Mouse (Mus musculus): ENCODE results near the gene Dhx34.

Gene Dhx34

DNA sequence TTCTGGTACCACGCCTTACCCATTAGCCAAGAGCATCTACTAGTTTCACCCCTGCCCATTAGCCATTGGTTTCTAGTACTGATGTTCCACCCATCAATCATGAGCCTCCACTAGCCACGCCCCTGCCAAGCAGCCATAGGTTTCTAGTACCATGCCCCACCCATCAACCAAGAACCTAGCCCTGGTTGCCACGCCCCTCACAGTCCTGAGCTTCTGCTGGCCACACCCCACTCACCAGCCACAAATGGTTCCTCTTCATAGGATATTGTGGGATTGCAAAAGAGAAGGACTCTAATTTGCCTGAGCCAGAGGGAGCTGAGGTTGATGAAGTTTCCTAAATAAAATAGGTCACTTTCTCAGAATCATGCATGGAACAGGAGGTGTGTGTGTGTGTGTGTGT lies 61.1 kb downstream of the Dhx34 start:
- DNase-seq = no peak

- no peak for DNase-seq
These were observed 63.1 kb downstream of the Dhx34 start for GRCm38 (mm10) chr7:16158735-16159134.

DNA sequence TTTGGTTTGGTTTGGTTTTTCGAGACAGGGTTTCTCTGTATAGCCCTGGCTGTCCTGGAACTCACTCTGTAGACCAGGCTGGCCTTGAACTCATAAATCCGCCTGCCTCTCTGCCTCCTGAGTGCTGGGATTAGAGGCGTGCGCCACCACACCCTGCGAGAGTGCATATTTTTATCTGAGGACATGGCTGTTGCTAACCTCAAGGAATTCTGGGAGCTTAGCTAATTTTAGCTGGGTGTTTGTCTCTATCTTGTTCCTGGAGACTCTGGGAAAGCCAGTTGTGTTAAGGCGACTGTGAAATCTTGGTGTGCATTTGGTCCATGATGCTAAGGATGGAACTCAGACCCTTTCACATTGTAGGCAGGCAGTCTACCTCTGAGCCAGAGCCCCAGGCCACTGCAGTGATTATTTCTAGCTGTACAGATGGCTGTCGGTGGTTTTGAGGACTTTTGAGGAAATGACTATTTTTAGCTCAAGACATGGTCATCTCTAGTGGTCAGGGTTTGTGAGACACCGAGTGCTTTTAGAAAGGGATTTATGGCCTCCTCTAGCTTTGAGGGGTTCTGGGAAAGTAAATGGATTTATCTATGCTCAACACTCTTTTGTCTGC lies 65.6 kb downstream of the Dhx34 start:
- no peak for DNase-seq

DNA sequence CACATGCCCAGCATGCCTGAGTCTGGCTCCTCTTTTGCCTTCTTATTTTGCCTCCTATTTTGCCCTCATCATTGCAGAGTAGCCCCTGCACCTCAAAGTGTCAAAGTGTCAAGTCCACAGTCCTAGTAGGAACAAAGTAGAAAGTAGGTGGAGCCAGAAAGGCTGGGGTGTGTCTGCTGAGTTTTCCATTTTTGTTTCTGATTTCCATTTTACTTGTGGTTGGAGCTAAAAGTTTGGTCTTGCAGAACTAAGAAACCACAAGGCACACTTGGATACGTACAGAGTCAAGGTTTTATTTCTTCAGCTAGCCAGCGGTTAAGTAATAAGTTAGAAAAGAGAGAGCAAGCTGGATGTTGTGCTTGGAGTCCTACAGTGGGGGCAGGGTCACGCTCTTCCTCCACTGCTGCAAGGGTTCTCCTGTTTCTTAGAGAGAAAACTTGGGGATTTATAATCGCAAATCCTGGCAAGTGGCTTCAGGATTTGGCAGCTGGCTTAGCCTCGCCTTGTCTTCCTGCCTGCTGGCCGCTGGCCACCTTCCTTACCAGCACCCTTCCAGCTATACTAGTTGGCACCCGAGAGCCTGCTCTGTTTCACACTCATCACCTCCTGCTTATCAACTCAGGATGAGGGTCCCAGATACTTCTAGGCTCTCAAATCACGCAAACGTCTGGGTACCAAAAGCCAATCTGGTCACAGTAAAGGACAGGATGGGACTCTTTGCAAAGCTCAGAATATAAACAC lies 66.5 kb downstream of the Dhx34 start:
- DNase-seq = no peak

- DNase-seq = peak; percentile 50 to 57
These were observed 68.3 kb downstream of the Dhx34 start for GRCm38 (mm10) chr7:16153522-16153921.

GRCm38 (mm10) chr7:16150191-16151145 lies 71.4 kb downstream of the Dhx34 start:
- DNase-seq = no peak

- DNase-seq = no peak
These were observed 72.6 kb downstream of the Dhx34 start for GRCm38 (mm10) chr7:16149241-16149640.

DNA sequence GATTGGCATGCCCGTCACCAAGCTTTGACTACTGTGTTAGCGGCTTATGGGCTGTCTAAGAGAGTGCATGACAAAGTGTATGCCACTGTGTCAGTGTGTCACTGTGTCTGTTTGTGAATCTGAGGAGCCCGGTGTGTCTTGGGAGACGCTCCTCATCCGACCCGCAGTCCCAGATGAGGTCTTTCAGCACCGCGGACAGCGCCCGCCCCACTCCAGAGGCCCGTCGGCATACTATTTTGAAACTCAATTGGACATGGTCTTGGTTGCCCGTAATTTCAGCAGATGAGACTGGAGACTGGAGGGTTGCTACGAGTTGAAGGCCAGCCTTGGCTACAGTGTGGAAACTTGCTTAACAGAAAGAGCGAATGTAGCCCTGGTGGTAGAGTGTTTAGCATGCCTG lies 74.2 kb downstream of the Dhx34 start:
- DNase-seq = peak; percentile 73 to 78
